Mouse (Mus musculus): ENCODE data around the gene Akp3.
A peak's percentile ranks its signal among the peaks of the same experiment; 100 is the strongest.

GRCm38 (mm10) chr1:87086964-87087363, 37.8 kb upstream of the Akp3 start:
- TF ChIP-seq EP300 (IDR thresholded peaks at IDR 0.05; ENCODE audit: insufficient read depth, low read depth, low read length) = no peak
- no peak for TF ChIP-seq POLR2A (IDR thresholded peaks at IDR 0.05; ENCODE audit: insufficient read depth, low read length)
- TF ChIP-seq CTCF (IDR thresholded peaks at IDR 0.05; ENCODE audit: low read depth, low read length) = peak; percentile 10
